Mouse (Mus musculus) spleen, embryonic (tissue): ENCODE measurements at regions not wholly inside any gene's neighbourhood (a gene's known extent, or its start where the extent isn't known, plus 50 kb on each side); places are given as distances from the start of the nearest gene placed in this dataset.

Source experiments
- CTCF ChIA-PET: fragments of 350-600 bp; sonication (Branson Sonifier 250); formaldehyde crosslinking; loops from one replicate; lab custom pipeline; 2022; lab: Charles Lee

DNA sequence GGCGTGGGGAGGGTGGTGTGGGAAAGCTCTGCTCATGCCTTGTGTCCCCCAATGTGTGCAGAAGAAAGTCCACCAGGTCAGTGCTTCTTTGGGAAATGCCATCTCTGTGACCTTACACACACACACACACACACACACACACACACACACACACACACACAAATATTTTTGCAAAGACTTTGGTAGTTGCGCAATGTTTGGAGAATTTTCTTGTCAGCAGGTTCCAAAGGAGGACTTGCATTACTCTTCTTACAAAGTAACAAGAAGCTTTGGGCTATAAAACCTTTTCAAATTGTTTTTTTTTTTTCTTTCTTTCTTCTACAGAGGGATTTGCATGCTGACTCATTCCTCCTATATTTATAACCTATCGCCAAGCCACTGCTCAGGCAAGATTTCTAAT is 59.1 kb upstream of the Npvf start:
- CTCF ChIA-PET: no interaction called here

DNA sequence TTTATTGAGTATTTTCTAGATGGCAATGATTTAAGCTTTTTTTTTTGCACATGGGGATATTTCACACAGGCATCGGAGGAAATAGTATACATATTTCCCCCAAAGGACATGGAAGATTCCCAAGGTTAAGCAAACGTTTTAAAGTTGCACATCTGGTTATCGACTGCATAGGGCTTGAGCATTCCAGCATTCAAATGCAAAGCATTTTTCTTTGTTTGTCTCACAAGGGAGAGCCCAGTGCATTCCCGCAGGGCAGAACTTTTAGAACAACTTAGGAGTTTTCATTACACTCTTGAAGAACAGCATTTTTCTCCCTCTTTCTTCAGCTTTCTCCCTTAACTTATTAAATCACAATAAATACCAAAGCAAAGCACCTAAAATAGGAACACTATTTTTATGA is 64.4 kb upstream of the Npvf start:
- CTCF ChIA-PET: no interaction called here

DNA sequence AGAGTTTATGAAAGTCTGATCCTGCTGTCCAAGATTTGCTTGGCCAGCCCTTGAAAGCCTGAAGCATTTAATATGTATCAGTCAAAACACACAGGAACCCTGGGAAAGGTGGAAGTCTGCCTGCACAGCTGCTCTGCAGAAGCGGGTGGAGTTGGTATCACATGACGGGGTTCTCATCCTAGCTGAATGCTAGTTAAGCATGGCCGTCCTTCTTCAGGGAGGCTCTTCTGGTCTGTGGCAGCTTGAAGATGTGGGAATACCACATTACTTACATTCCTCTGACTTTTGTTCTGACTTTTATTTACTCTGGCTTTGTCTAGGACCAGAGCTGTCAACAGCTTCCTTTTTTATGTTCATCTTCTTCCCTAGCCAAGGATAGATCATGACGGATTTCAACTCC is 66.1 kb upstream of the Npvf start:
- CTCF ChIA-PET: no interaction called here

DNA sequence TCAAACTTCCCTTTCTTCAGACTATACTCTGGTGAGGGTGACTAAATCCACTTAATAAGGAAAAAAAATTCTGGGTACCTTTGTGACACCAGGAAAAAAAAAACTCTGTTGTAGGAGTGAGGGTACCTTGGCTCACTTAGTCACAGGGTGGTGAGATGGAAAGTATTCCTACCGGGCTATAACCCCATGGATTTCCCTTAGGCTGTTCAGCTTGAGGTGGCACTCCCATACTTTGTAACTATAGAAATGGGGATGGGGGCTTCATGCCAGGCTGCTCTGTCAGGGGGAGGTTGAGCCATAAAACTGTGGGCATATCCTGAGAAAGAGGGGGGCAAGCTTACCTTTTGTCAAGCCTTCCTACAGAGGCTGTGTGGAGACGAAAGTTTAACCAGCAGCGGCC is 71.4 kb upstream of the Npvf start:
- CTCF ChIA-PET: no interaction called here

DNA sequence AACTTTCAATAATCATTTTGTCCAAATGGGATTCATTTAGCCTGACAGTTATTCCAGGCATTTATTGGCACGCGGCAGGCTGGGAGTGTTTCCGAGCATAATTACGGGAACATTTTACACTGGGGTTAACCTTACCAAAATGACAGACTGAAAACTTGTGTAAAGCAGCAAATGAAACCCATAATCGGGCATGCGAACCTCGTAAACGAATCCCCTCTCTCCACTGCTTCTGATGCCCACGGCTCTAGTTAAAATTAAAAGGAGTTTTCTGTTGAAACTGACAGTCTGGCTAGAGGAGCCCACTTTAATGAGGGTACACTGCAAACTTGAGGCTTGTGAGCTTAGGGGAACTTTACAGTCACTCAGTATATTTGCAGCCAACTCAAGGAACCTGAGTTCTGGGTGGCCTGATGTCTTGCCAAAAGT is 71.9 kb upstream of the Npvf start:
- CTCF ChIA-PET: no interaction called here

DNA sequence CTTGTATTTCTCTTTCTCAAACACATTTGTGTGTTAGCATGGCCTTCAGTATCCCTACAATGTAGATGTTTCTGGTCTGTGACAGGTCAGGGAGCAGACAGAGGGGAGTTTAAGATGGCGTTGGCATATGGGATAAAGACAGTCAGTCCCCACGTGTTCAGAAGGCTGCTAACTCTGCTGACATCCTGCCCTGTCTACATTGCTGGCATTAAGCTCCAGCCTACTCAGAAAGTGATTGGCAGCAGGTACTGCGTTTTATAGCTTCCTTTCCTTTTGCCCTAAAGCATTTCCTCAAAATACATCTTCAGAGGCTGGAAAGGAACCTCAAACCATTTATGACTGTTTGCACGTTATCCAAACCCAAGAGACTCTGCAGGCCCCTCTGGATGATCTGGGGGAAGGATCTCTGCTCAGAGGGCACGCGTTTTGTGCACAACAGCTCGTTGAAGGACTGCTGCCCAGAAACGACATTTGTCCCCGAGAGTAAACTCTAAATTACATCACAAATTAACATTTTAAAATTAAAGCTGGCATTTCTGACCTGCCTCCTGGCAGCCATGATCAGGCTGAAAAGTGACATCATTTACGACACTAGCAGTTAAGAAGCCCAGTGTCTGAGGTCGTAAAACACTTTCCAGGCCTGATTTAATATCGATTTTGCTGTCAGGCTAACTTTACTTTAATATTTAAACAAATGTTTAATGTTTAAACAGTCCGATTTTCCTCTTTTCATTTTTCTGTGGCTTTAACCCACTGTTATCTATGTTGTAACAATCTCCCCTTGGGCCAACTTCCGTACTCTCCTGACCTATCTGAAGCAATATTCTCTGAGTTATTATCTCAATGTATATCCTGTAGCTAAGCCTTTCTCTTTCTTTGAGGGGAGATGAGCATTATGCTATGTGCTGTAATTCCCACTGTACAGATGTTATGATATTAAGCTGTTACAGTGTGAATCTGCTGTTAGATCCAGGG is 76.8 kb upstream of the Npvf start:
- CTCF ChIA-PET: no interaction called here

DNA sequence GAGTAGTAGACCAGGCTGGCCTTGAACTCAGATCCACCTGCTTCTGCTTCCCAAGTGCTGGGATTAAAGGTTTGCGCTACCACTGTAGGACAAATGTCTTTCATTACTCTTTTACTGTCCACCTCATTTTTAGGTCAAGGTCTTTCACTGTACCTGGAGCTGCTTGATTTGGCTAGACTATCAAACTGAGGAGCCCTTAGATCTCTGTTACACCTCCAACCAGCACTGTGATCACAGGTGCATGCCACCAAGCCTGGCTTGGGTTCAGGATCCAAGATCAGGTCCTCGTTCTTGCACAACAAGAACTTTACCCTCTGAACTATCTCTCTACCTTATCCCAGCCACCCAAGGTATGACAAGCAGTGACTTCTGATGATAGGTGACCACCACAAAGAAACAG is 80.5 kb upstream of the Npvf start:
- CTCF ChIA-PET: no interaction called here

DNA sequence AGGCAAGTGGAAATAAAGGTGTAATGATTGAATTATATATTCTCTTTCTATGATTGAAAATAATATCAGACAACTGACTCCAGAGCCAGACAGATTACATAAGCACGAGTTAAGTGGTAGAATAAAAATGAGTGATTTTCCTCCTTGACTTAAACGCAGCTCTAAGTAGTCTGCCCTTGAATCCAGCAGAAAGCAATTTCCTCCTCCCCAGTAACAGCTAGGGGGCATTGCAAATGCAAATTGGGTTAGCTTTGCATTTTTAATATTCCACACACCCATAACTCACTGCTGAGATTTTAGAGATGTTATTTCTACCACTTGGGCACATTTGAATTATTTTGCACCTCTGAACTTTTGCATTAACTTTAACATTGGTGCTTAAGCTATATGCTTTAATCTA is 81.6 kb upstream of the Npvf start:
- CTCF ChIA-PET: no interaction called here

DNA sequence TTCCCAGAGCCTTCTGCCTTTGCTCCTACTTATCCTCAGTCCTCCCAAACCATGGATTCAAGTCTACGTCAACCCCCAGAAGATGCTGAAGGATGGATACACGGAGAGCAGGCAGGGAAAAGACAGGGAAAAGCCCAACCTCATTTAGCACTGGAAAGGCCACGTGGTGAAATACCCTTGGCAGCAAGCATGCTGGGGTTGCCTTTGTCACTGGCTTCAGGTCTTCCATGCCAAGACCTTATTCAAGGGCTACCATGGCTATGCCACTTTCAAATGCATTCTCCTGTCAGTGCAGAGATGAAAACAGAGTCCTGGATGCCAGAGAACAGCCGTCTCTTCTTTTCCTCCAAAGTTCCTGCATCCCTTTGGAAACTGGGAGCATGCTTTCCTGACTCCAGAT is 87.8 kb upstream of the Npvf start:
- CTCF ChIA-PET: interaction anchor here (0.7 kb wide), 1 partner anchor 176 kb away, joined by 3 read pairs; no protein-coding TSS in a partner anchor

DNA sequence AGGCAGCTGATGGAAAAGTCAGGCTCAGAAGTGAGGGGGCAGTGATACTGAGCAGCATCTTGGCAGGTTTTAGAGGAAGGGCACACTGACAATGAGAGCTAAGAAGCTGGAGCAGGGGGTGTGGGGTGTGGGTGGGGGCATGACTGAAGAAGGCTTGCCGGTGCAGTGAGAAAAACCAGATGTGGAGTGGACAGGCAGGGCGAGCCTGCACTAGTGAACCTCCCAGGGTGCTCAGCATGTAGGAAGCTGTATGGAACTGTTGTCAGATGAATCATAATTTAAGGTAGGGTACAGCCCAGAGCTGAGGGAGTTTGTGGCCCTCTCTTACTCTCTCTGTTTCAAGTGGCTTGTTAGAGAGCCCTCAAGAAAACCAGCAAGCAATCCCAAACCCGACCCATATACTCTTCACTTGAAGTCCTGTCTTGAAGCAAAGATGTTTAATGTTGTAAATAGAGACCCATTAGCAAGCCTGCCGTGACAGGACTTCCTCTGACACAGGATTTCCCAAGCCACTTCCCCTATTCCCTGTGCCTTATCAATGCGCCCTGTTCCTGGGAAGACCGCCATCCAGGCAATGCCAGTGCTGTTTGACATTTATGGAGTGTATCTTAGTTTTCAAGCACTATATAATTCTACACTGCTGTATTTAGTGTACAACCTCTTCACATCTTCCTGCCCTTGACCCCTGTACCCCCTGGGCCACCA is 90.4 kb upstream of the Npvf start:
- CTCF ChIA-PET: no interaction called here

DNA sequence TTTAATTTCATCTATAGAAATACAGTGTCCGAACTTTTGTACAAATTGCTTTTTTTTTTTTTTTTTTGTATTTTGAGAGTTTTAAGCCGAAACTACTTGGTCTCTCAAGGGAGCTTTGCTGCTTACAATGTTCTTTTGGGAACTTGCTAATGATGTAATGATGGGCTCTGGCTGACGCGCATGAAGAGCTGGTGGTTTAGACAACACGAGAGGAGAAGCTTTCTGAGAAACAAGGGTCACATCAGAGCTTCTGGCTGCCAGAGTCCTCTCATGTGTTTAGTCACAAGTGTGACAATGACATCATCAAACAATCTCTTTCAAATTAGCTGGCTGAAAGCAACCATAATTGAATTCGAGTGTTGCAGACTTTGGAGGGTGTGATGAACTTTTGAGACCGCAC is 98.9 kb upstream of the Npvf start:
- CTCF ChIA-PET: no interaction called here

DNA sequence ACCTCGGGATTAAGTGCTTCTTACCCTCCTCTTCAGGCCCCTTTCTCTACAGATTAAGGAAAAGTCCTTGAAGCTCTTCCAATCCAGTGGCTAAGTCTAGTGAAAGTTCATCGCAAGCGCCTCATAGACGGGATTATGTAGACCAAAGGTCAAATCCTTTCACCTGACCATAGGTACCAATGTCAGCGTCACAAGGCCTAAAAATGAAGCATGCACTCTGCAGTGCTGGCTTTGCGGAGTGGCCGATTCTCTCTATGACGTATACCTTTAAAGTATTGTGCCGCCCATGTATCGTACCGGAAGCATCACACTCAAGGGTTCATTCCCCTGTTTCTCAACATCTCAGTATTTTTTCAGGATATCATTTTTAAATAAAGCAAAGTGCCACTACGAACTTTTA is 100.5 kb upstream of the Npvf start:
- CTCF ChIA-PET: no interaction called here

DNA sequence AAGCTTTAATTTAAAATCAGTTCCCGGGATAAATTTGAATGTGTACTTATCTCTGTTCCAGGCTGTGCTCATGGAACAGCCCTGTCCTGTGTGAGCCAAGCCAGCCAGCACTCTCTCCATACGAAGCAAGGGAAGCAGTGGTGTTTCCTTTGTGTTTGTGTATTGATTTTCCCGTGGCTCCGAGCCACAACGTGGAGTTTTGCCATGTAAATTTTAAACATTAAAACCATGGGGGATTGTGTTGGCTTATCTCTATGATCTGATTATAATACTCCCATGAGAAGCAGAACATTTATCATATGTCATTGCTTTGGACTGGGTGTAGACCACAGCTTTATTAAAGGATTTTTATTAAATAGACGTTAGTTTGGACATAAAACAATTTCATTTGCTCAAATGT is 106.1 kb upstream of the Npvf start:
- CTCF ChIA-PET: no interaction called here

DNA sequence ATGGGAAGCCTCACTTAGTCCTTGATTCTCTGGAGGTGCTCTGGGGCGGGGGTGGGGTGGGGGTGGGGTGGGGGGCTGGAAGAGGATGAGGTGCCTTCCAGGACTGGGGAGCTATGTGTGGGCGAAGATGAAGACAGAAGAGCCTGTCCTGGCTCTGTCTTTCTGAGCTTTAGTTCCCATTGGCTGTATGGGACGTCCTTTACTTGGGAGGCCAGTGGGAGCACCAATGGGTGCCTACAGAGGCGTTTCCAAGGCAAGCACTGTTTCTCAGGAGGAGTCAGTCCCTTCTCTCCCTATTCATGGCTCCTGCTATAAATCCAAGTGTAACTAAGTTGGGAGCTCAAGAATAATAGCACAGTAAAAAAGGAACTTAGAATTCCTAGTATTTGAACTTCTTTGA is 108.9 kb upstream of the Npvf start:
- CTCF ChIA-PET: no interaction called here

DNA sequence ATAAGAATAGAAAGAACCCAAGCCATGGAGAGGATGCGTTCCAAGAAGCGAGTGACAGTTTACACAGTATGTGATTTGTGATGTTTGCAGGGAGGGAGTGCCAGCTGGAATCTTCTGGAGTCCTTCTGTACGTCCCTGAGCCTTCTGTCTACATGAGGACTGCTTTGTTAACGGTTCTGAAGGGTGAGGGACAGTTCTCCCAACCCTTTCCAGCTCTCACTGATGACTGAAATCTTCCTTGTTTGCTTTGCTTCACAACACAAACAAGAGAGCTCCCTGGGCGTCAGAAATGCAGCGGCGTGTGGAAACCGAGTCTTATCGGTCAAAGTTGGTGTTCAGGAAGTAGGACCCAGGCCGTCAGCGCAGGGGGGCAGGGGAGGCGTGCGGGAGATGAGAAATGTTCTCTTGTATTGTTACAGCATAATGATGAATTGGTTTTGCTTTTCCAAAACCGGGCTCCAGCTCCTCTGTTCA is 112.2 kb upstream of the Npvf start:
- CTCF ChIA-PET: no interaction called here

DNA sequence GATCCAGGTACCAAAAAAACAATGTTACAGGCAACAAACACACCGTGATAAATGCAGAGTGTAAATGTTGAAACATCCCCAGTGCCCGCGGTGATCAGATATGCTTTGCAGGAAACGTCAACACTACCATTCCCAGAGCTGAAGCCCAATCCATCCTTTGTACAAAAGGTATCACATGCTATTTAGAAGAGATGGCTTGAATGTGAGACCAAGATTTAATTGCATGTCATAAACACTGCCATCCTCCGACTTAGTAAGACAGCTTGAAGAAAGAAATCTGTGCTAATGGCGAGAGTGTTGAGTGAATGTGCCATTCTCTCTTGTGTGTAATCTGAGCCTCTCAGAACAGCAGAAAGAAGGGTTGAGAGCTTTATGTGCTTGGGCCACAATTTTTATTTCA is 112.9 kb upstream of the Npvf start:
- CTCF ChIA-PET: no interaction called here

DNA sequence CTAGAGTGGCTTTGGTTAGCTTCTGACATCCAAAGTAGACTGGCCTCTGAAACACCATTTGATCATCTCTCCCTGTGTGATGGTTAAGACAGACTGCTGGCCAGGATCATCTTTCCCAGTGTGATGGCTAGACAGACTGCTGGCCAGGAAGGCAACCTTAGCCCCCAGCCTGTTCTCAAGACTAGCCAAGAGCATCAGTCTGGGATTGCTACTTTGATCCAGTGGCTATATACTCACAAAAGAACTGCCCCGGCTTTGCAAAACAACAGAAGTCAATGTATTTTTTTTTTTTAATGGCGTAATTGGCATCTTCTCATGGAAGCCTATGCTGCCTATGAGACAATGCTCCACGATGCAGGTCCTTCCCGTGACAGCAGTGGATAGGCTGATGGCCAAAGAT is 113.6 kb upstream of the Npvf start:
- CTCF ChIA-PET: no interaction called here

DNA sequence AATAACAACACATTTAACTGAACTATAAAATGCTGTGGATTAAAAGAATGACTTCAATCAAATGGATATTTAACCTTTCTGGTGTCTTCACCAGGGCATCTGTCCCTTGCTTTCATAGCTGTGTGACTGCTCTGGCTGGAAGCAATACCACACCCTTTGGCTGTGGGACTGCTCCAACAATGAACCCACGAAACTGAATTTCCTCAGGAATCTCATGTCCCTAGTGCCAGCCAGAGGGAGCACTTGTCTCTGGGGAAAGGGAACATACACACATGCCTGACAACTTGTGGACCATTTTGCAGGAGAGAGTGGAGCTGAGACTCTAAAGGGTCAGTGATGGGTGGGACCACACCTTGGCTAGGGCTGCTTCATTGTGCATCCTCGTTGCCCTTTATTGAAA is 114.9 kb upstream of the Npvf start:
- CTCF ChIA-PET: no interaction called here

DNA sequence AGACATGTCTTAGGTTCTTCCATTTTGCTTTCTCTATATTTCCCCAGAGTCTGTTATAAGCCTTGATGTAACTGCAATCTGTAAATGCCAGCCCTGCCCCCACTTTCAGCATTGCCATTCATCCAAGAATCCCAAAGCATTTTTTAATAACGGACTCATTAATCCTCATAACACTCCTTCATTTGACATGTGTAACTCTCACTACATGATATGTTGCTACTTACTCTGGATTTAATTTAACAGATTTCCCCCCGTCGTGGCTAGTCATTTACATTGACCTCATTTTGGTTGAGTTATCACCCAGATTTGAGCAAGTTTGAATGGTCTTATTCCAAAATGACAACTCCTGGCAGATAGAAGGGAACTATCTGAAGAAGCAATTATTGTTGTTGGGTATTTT is 116.2 kb upstream of the Npvf start:
- CTCF ChIA-PET: no interaction called here

DNA sequence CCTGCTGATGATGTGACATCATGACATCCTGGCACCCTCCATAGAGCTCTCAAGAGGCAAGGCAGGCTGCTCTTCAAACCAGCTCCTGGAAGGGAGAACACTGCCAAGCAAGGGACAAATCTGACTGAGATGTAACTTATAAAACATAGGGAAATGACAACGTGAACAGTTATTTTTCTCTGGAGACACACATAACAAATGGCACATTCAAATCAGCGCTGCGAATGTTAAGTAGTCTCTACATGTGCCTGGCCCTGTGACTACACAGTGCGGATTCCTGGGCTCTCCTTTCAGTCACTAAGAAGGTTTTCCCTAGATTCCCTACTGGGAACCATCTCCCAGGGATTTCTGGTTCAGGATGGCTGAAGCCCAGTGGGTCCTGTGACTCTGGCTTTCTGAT is 121.4 kb upstream of the Npvf start:
- CTCF ChIA-PET: no interaction called here

DNA sequence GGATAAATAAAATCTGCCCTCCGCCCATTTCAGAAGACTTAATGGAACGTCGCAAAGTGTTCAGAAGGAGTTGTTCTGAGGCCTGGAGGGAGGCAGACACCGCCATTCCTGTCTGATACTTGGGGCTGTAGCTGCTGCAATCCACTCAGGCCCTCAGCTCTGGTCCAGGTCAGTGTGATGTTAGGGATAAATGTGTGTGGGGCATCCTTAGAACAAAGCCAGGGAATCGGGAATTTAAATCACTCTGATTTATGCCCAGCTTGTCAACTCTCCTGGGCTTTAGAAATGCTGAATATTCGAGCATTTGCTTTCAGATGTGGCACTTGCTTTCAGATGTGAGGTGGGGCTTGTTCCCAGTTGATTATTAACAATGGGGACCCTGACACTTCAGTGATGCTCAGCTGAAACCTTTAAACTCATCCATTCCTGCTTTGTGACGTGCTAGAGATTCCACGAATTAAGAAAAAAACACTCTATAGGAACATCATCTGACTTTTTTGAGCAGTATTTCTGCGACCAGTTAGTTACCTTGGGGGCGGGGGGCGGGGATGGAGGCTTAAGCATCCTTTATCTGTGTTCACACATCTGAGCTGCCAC is 122.1 kb upstream of the Npvf start:
- CTCF ChIA-PET: no interaction called here

DNA sequence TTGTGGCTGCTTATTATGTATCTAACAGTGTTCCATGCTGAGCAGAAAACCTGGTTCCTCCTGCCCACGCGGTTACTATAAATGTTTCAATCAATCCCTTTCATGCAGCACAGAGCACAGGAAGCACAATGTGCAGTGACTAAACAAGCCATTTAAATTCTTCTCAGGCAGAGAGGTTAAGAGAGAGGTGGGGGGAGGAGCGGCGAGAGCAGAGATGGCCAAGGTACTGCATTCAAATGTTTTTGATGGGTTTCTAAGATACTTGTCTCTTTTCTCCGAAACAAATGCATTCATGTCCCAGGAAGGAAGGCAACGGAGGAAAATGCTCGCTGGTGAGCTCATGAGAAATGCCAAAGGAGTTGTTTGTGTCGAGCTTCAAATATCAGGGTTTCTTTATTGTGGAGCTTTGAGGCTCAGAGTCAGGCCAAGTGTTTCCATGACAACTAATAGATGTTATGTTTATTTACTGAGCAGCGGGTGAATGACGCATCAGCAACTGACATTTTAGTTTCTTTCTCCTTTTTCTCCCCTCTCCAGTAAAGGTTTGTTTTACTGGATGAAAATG is 122.8 kb upstream of the Npvf start:
- CTCF ChIA-PET: no interaction called here
